16 mouse cellular contexts compared by ENCODE assay signal in genomic region chr5:44922129-44922775, GRCm38 (mm10).
A peak's percentile ranks its signal among the peaks of the same experiment; 100 is the strongest.
DNase-seq lines count a peak whose midpoint lies in the region; ATAC-seq and TF ChIP-seq lines count a peak whose summit lies in the region.
"Had no signal": no experiment of that assay in that cellular context is flagged by ENCODE, and none has a peak within 500 bp of the region (broad histone marks: within the 10 kb centered on the region; RNA-seq: fewer than 3 reads in every experiment).

No protein-coding gene starts in this region.

- no peak overlapping the region for H3K4me3 ChIP-seq in midbrain, embryonic 10.5 days
- no peak overlapping the region for H3K4me3 ChIP-seq in midbrain, postnatal 0 days (ENCODE audit: low read depth, low read length)
- H3K4me3 ChIP-seq in neural tube, embryonic 14.5 days (ENCODE audit: low read depth, low read length): no peak overlapping the region
- H3K4me3 ChIP-seq: heart, embryonic 15.5 days; liver, embryonic 15.5 days had no signal

- no peak for TF ChIP-seq CTCF in midbrain, postnatal 0 days (IDR thresholded peaks at IDR 0.05)

- H3K4me2 ChIP-seq in midbrain, postnatal 0 days (ENCODE audit: low read depth, low read length, poor library complexity, severe bottlenecking): no peak overlapping the region
- H3K4me2 ChIP-seq in neural tube, embryonic 14.5 days (ENCODE audit: low read depth, low read length): no peak overlapping the region
- H3K4me2 ChIP-seq: heart, embryonic 15.5 days; liver, embryonic 15.5 days had no signal

- peak; percentile 28 for DNase-seq in midbrain, embryonic 10.5 days (ENCODE audit: low spot score)
- no peak for DNase-seq in midbrain, postnatal 0 days (ENCODE audit: low spot score)
- DNase-seq in embryo, embryonic 9.5 days (ENCODE audit: extremely low spot score): peak; percentile 68
- peak; percentile 95 for DNase-seq in forelimb bud, embryonic 11.5 days (ENCODE audit: low read depth, low spot score)
- no peak for DNase-seq in testis, postnatal 14 days (ENCODE audit: low spot score)
- DNase-seq in retina, embryonic 14.5 days (ENCODE audit: low spot score): no peak
- no peak for DNase-seq in urinary bladder, postnatal 10 days (ENCODE audit: low spot score)
- DNase-seq: adrenal gland, adult 2 months; cerebellum, postnatal 10 days; lung, postnatal 4 days; spleen, adult 18-20 months had no signal

- H3K27ac ChIP-seq in midbrain, embryonic 10.5 days (replicated peaks): no peak overlapping the region
- H3K27ac ChIP-seq in midbrain, postnatal 0 days (ENCODE audit: low read depth, low read length): no peak overlapping the region
- H3K27ac ChIP-seq in neural tube, embryonic 14.5 days (ENCODE audit: low read depth, low read length): no peak overlapping the region
- H3K27ac ChIP-seq: heart, embryonic 15.5 days; hindbrain, postnatal 0 days; liver, embryonic 15.5 days had no signal

- no peaks in the 10 kb centered on the region for H3K27me3 ChIP-seq in midbrain, embryonic 10.5 days (ENCODE audit: low read depth, poor library complexity, severe bottlenecking)
- H3K27me3 ChIP-seq in midbrain, postnatal 0 days (ENCODE audit: insufficient read depth, low read length): no peaks in the 10 kb centered on the region
- no peaks in the 10 kb centered on the region; the same call in 1 of the 2 replicates for H3K27me3 ChIP-seq in neural tube, embryonic 14.5 days (ENCODE audit: control insufficient read depth, insufficient read depth, low read length)
- H3K27me3 ChIP-seq: heart, embryonic 15.5 days; liver, embryonic 15.5 days had no signal

- no peak for ATAC-seq in midbrain, postnatal 0 days (ENCODE audit: low FRiP score)
- 0 out of 2 replicates have a peak, but pooled peaks have one; percentile 24 for ATAC-seq in neural tube, embryonic 14.5 days (ENCODE audit: low read depth)
- ATAC-seq: hindbrain, postnatal 0 days; midbrain, embryonic 16.5 days had no signal

- 72% methylated on average over 2 of the region's 2 CpGs for WGBS in midbrain, embryonic 10.5 days
- WGBS in midbrain, postnatal 0 days: 83% methylated on average over 2 of the region's 2 CpGs
- 18% methylated on average over 2 of the region's 2 CpGs for WGBS in neural tube, embryonic 14.5 days

- no peaks in the 10 kb centered on the region for H3K36me3 ChIP-seq in midbrain, embryonic 10.5 days
- no peaks in the 10 kb centered on the region for H3K36me3 ChIP-seq in midbrain, postnatal 0 days (ENCODE audit: insufficient read depth, low read length)
- no peaks in the 10 kb centered on the region for H3K36me3 ChIP-seq in neural tube, embryonic 14.5 days (ENCODE audit: control insufficient read depth, insufficient read depth, low read length)
- H3K36me3 ChIP-seq: heart, embryonic 15.5 days; liver, embryonic 15.5 days had no signal

- H3K4me1 ChIP-seq in midbrain, embryonic 10.5 days: peaks cover 8% of the 10 kb centered on the region; the same call in 1 of the 2 replicates
- H3K4me1 ChIP-seq in midbrain, postnatal 0 days (ENCODE audit: insufficient read depth, low read length): no peaks in the 10 kb centered on the region
- no peaks in the 10 kb centered on the region for H3K4me1 ChIP-seq in neural tube, embryonic 14.5 days (ENCODE audit: control insufficient read depth, insufficient read depth, low read length)
- H3K4me1 ChIP-seq: heart, embryonic 15.5 days; liver, embryonic 15.5 days had no signal

- H3K9me3 ChIP-seq in midbrain, embryonic 10.5 days (replicated peaks): no peaks in the 10 kb centered on the region
- no peaks in the 10 kb centered on the region for H3K9me3 ChIP-seq in midbrain, postnatal 0 days (ENCODE audit: low read length)
- H3K9me3 ChIP-seq in neural tube, embryonic 14.5 days (ENCODE audit: control insufficient read depth, low read length): no peaks in the 10 kb centered on the region
- H3K9me3 ChIP-seq: heart, embryonic 15.5 days; liver, embryonic 15.5 days had no signal

- no peak overlapping the region for H3K9ac ChIP-seq in midbrain, postnatal 0 days (replicated peaks; ENCODE audit: low read length, poor library complexity, severe bottlenecking)
- no peak overlapping the region for H3K9ac ChIP-seq in neural tube, embryonic 14.5 days (replicated peaks; ENCODE audit: low read depth, low read length)
- H3K9ac ChIP-seq: heart, embryonic 15.5 days; liver, embryonic 15.5 days had no signal

Comparison
In these comparisons a context has a peak if more than half of its experiments do, and no peak if none do; other contexts are left out.
1. DNase-seq: peak in midbrain, embryonic 10.5 days (single experiment), embryo, embryonic 9.5 days (single experiment) and forelimb bud, embryonic 11.5 days (single experiment); none in midbrain, postnatal 0 days (single experiment), testis, postnatal 14 days (single experiment), retina, embryonic 14.5 days (single experiment) and urinary bladder, postnatal 10 days (single experiment).